Mouse (Mus musculus) limb, embryonic 11.5 days (tissue): ENCODE results near the gene Dock9. TPM values are rescaled to one million over a fixed set of nuclear protein-coding genes. Genes with fewer than 3 reads are reported as not detected.

ENCODE experiments used
- ATAC-seq: fragments of 200-750 bp; cut with Nextera tagmentation; 2 replicates; pipeline ENCODE4 v1.8.0; 2017; ENCODE audit warnings: low read depth; ENCODE audit not compliant: insufficient number of reproducible peaks, low FRiP score, low TSS enrichment
- DNase-seq: peaks from one replicate; pipeline ENCODE4 v3.0.0-alpha.2; 2015; ENCODE audit warnings: low spot score
- H3K27ac ChIP-seq: fragments of 300-500 bp; sonication (generic); replicated peaks from 2 replicates; pipeline ENCODE4 v1.5.1; 2014; ENCODE audit warnings: low read depth, mild to moderate bottlenecking, low read length
- H3K27me3 ChIP-seq: fragments of 300-500 bp; sonication (generic); 2 replicates; pipeline ENCODE4 v1.6.1; 2014; ENCODE audit warnings: mild to moderate bottlenecking, low read length, mixed read lengths; ENCODE audit not compliant: control insufficient read depth, insufficient read depth
- H3K36me3 ChIP-seq: fragments of 300-500 bp; sonication (generic); 2 replicates; pipeline ENCODE4 v1.6.1; 2014; ENCODE audit warnings: mild to moderate bottlenecking, low read length, moderate library complexity, mixed read lengths; ENCODE audit not compliant: control insufficient read depth, insufficient read depth
- H3K4me1 ChIP-seq: fragments of 300-500 bp; sonication (generic); 2 replicates; pipeline ENCODE4 v1.6.1; 2014; ENCODE audit warnings: low read length, mixed read lengths; ENCODE audit not compliant: control insufficient read depth, insufficient read depth
- H3K4me2 ChIP-seq: fragments of 300-500 bp; sonication (generic); 2 replicates; pipeline ENCODE4 v1.6.1; 2014; ENCODE audit warnings: low read depth, mild to moderate bottlenecking, moderate library complexity; ENCODE audit not compliant: severe bottlenecking
- H3K4me3 ChIP-seq: fragments of 300-500 bp; sonication (generic); 2 replicates; pipeline ENCODE4 v1.5.1; 2014; ENCODE audit warnings: low read depth, low read length
- H3K9ac ChIP-seq: fragments of 300-500 bp; sonication (generic); 2 replicates; pipeline ENCODE4 v1.6.1; 2014; ENCODE audit warnings: mild to moderate bottlenecking, low read length
- H3K9me3 ChIP-seq: fragments of 300-500 bp; sonication (generic); 2 replicates; pipeline ENCODE4 v1.6.1; 2016; ENCODE audit warnings: low read length; ENCODE audit not compliant: control insufficient read depth
- WGBS: fragments of 180-500 bp; shearing (Covaris S2); extraction: QIAGEN DNeasy Blood & Tissue Kit; methylation state at CpG from one replicate; pipeline ENCODE4 v1.1.7; 2014; 5-methylcytosine and 5-hydroxymethylcytosine counted together
- polyA plus RNA-seq: library from polyadenylated mRNA; unstranded; fragments of >200 nt; fragmentation: Nextera tagmentation; extraction: Ambion mirVana; gene quantifications from 2 replicates; pipeline ENCODE4 v1.2.1, GENCODE M21; 2014

Gene Dock9
- polyA plus RNA-seq, 1 experiment from 2014 or later, result 5.8 TPM

DNA sequence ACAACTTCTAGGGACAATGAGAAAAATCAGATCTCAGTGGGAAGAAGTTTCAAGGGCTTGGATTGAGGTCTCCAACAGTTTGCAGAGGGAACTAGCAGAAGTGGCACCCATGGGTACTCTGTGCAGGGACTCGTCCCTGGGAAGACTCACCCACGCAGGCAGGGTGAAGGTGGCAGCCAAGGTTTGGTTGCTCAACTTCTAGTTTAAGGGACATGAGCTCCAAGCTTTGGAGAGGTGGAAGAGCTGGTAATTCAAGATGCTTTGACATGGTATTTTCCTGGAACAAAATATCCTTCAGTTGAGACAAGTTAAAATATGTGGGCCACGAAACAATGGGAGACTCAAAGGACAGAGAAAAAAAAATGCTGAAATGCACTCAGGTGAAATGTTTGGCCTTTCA lies 263.1 kb downstream of the Dock9 start:
- no peak overlapping the region for H3K9ac ChIP-seq
- H3K36me3 ChIP-seq, result no peaks in the 10 kb centered on the region
- H3K27ac ChIP-seq, result no peak overlapping the region
- no peak overlapping the region for H3K4me2 ChIP-seq
- H3K4me1 ChIP-seq, result no peaks in the 10 kb centered on the region
- H3K4me3 ChIP-seq, result no peak overlapping the region
- DNase-seq, result no peak
- 85% methylated on average over 3 of the region's 3 CpGs for WGBS
- no peaks in the 10 kb centered on the region for H3K9me3 ChIP-seq
- ATAC-seq, result no peak
- H3K27me3 ChIP-seq, result no peaks in the 10 kb centered on the region

DNA sequence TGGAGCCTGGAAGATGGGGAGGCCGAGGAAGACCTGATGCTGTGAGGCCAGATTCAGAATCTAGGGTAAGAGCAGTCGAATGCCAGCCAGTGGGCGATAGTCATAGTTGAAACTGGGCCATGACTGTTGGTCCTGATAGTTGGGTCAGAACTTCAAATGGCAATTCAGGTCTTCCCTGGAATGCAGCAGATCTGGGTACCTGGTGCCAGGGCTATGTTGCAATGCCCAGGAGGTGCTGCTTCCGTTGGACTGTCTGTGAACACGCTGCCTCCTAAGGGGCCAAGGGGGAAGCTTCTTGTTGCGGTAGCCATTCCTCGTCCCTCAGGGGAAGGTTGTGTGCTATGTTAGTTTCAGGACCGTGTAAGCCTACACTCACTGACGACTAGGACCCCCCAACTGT lies 266.8 kb downstream of the Dock9 start:
- H3K9me3 ChIP-seq, result no peaks in the 10 kb centered on the region
- no peak overlapping the region for H3K4me2 ChIP-seq
- H3K27me3 ChIP-seq, result no peaks in the 10 kb centered on the region
- ATAC-seq, result no peak
- H3K4me3 ChIP-seq, result no peak overlapping the region
- no peaks in the 10 kb centered on the region for H3K36me3 ChIP-seq
- H3K9ac ChIP-seq, result no peak overlapping the region
- H3K27ac ChIP-seq, result no peak overlapping the region
- 81% methylated on average over 9 of the region's 9 CpGs for WGBS
- DNase-seq, result no peak
- H3K4me1 ChIP-seq, result no peaks in the 10 kb centered on the region

DNA sequence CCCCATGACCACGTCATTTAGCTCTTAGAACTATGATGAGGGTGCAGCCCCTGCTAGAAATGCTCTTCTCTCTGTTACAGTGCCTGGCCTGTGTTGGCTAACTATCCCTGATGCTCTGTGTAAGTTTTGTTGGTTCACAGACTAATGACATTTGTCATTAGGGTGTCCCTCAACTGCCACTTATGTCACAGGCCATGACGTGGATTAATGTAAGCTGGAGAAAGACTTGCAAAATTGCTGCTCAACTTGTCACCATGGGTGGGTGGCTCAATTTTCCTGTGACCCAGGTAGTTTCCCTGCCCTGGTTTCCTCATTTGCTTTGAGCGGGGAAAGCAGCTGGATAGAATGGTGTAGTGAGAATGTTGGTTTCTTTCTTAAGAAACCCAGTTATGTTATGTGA lies 269.8 kb downstream of the Dock9 start:
- ATAC-seq (no peak), DNase-seq (no peak)
- no peaks in the 10 kb centered on the region for H3K9me3 ChIP-seq
- no peak overlapping the region for H3K4me2 ChIP-seq
- no peaks in the 10 kb centered on the region for H3K36me3 ChIP-seq
- H3K4me3 ChIP-seq, result no peak overlapping the region
- no peaks in the 10 kb centered on the region for H3K4me1 ChIP-seq
- H3K27ac ChIP-seq, result no peak overlapping the region
- no peak overlapping the region for H3K9ac ChIP-seq
- no peaks in the 10 kb centered on the region for H3K27me3 ChIP-seq
- WGBS, result 90% methylated on average over 3 of the region's 3 CpGs

DNA sequence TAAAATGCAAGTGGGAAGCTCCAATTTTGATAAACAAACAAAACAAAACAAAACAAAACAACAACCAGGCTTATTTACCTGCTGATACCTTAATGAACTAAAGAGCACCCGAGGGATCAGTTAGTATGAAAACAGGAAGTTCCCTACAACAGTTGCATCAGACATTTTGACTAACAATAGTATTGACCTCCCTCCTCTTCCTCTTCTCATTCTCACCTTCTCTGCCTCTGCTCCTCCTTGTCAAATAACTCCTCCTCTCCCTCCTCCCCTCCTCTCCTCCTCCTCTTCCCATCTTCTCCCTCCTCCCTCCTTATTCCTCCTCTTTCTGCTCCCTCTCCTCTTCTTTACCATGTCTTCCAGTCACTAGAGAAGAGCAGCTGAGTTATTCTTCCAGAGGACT lies 270.4 kb downstream of the Dock9 start:
- WGBS, result 72% methylated on average over 1 of the region's 1 CpGs
- Histone ChIP-seq H3K36me3 (no peaks in the 10 kb centered on the region), H3K4me3 (no peak overlapping the region), H3K9ac (no peak overlapping the region), H3K27me3 (no peaks in the 10 kb centered on the region), H3K27ac (no peak overlapping the region), H3K4me1 (no peaks in the 10 kb centered on the region), H3K4me2 (no peak overlapping the region), H3K9me3 (no peaks in the 10 kb centered on the region)
- no peak for ATAC-seq
- no peak for DNase-seq

DNA sequence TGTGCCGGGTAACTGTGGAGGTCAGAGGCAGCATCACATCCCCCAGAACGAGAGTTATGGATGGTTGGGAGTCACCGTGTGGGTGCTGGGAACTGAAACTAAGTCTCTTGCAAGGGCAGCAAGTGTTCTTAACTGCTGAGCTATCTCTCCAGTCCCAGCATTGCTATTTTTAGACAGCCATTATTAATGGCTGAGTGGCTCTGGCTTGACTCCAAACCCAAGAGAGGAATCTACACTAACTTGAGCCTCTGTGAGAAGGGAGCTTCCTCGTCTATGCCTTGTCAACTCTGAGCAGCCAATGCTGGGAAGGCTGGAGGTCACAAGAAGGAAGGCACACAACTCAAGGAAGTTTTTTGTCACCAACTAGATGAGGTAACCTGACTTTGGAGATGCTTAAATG lies 275.9 kb downstream of the Dock9 start:
- no peak for ATAC-seq
- Histone ChIP-seq H3K4me2 (no peak overlapping the region), H3K27ac (no peak overlapping the region), H3K9ac (no peak overlapping the region), H3K4me3 (no peak overlapping the region), H3K4me1 (no peaks in the 10 kb centered on the region), H3K36me3 (no peaks in the 10 kb centered on the region), H3K9me3 (no peaks in the 10 kb centered on the region), H3K27me3 (no peaks in the 10 kb centered on the region)
- DNase-seq, result no peak
- WGBS, result 90% methylated on average over 4 of the region's 4 CpGs

DNA sequence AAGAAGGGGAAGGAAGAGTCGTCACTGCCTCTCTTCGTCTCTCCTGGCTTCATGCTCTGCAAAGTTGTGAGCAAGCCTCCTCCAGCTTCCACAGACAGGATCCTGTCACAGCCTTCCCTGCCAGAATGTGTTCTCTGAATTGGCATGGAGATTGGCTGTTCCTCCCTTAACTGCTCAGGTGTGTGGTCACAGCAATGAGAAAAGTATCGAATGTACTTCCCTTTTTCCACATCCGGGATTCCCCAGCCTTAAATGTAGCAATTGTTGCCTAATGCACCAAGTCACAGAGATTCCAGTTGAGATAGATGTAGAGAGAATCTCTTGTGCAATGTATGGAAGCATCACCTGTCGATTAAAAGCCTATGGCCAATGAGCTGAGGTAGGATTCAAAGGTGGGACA lies 280.8 kb downstream of the Dock9 start:
- H3K27ac ChIP-seq, result no peak overlapping the region
- no peaks in the 10 kb centered on the region for H3K9me3 ChIP-seq
- no peaks in the 10 kb centered on the region for H3K36me3 ChIP-seq
- WGBS, result 87% methylated on average over 5 of the region's 5 CpGs
- H3K4me1 ChIP-seq, result no peaks in the 10 kb centered on the region
- no peak overlapping the region for H3K9ac ChIP-seq
- DNase-seq, result no peak
- H3K4me2 ChIP-seq, result no peak overlapping the region
- no peaks in the 10 kb centered on the region for H3K27me3 ChIP-seq
- H3K4me3 ChIP-seq, result no peak overlapping the region
- no peak for ATAC-seq

DNA sequence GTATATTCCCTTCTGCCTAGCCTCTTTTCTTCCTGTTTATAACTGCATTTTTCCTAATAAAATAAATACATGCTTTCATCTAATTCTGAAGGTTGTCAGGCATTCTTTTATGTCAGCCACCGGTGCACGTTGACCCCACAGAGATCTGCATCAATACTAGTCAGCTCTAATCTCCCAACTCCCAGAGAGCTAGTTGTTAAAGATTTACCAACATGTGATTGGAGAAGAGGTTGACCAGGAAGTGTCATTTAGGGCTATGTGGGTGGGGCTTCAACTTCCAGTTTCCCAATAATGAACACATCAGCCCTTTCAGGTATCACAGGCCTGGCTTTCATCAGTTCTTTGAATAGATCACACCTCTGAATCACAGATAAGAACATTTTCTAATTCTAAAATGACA lies 288.7 kb downstream of the Dock9 start:
- 85% methylated on average over 2 of the region's 2 CpGs for WGBS
- no peak for DNase-seq
- Histone ChIP-seq H3K36me3 (no peaks in the 10 kb centered on the region), H3K9ac (no peak overlapping the region), H3K27ac (no peak overlapping the region), H3K4me1 (no peaks in the 10 kb centered on the region), H3K4me2 (no peak overlapping the region), H3K27me3 (peaks cover 32% of the 10 kb centered on the region), H3K4me3 (no peak overlapping the region), H3K9me3 (no peaks in the 10 kb centered on the region)
- no peak for ATAC-seq

DNA sequence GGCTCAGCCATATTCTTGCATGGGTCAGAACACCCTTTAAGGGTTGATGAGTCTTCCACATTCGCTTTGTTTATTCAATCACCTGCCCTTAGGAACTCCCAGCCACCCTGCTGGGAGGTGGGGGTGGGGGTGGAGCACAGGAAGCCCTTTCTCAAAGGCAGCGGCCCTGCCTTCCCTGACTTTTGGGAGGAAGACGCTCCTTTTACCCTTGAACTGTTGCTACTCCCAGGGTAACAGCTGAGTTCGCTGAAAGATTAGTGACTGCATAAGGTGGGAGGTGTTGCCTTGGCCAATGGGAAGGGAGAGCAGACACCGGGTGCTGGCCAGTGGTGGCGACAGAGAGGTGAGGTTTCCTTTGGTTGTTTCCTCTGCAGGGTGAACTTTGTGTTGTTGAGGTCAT lies 291.3 kb downstream of the Dock9 start:
- ATAC-seq (no peak), DNase-seq (no peak)
- no peaks in the 10 kb centered on the region for H3K36me3 ChIP-seq
- H3K9ac ChIP-seq, result no peak overlapping the region
- 9% methylated on average over 6 of the region's 6 CpGs for WGBS
- peaks cover 34% of the 10 kb centered on the region for H3K27me3 ChIP-seq
- H3K27ac ChIP-seq, result no peak overlapping the region
- no peak overlapping the region for H3K4me3 ChIP-seq
- H3K4me2 ChIP-seq, result no peak overlapping the region
- H3K9me3 ChIP-seq, result no peaks in the 10 kb centered on the region
- H3K4me1 ChIP-seq, result no peaks in the 10 kb centered on the region

DNA sequence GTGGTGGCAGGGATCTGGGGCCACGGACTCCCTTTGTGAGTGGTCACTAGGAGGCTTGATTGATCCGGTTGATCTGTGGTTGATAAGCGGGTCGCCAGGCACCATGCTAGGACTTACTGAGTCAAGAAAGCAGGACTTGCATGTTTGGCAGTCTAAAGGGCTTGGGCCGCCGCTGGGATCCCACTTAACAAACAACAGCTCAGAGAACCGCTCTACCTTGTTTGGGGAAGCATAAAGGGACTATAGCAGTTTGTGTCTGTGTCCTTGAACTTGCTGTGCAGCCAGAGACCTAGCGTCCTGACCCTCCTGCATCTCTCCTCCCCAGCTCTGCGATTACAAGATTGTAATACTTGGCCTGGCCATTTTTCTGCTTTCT lies 292.2 kb downstream of the Dock9 start:
- H3K27me3 ChIP-seq, result peaks cover 34% of the 10 kb centered on the region
- 24% methylated on average over 9 of the region's 9 CpGs for WGBS
- no peak for ATAC-seq
- no peaks in the 10 kb centered on the region for H3K9me3 ChIP-seq
- no peak overlapping the region for H3K4me3 ChIP-seq
- no peak for DNase-seq
- no peak overlapping the region for H3K4me2 ChIP-seq
- H3K36me3 ChIP-seq, result no peaks in the 10 kb centered on the region
- H3K27ac ChIP-seq, result no peak overlapping the region
- H3K4me1 ChIP-seq, result no peaks in the 10 kb centered on the region
- no peak overlapping the region for H3K9ac ChIP-seq
